Mouse (Mus musculus) MEL (cell line): ENCODE data around the gene Naa40. TPM values are rescaled to one million over a fixed set of nuclear protein-coding genes. Genes with fewer than 3 reads are reported as not detected.
A peak's percentile ranks its signal among the peaks of the same experiment; 100 is the strongest.

ENCODE experiments used
- DNase-seq: peaks from one replicate; pipeline ENCODE4 v3.0.0; 2011; ENCODE audit warnings: low read depth, low spot score
- H3K27ac ChIP-seq: 2 replicates; pipeline ENCODE4 v1.5.1; 2012; ENCODE audit warnings: low read depth, mild to moderate bottlenecking, control low read depth, low read length, moderate library complexity; ENCODE audit not compliant: control insufficient read depth
- H3K27me3 ChIP-seq, 2 experiments: fragments of 150-350 bp in 1 of 2; sonication (generic) in 1 of 2; 2 replicates each; pipeline ENCODE4 v1.6.1; 2012; ENCODE audit warnings: low read length in 2 of 2, mild to moderate bottlenecking in 2 of 2, improper control_type of control experiment in 1 of 2, moderate library complexity in 1 of 2; ENCODE audit not compliant: insufficient read depth in 2 of 2, control insufficient read depth in 1 of 2
- H3K36me3 ChIP-seq, 2 experiments: 2 replicates each; pipeline ENCODE4 v1.6.1; 2012 to 2014; ENCODE audit warnings: low read length in 2 of 2, improper control_type of control experiment in 1 of 2, inconsistent platforms in 1 of 2, mild to moderate bottlenecking in 1 of 2; ENCODE audit not compliant: insufficient read depth in 2 of 2, control insufficient read depth in 1 of 2
- H3K4me1 ChIP-seq, 2 experiments: fragments of 150-350 bp in 1 of 2; sonication (generic) in 1 of 2; 2 replicates each; pipeline ENCODE4 v1.6.1; 2012; ENCODE audit warnings: low read length in 2 of 2, improper control_type of control experiment in 1 of 2, mild to moderate bottlenecking in 1 of 2; ENCODE audit not compliant: insufficient read depth in 2 of 2, control insufficient read depth in 1 of 2
- H3K4me3 ChIP-seq, 2 experiments: fragments of 150-350 bp in 1 of 2; sonication (generic) in 1 of 2; 2 replicates each; pipeline ENCODE4 v1.5.1; 2012; ENCODE audit warnings: low read depth in 2 of 2, low read length in 2 of 2, mild to moderate bottlenecking in 2 of 2, moderate library complexity in 2 of 2, control low read depth in 1 of 2, improper control_type of control experiment in 1 of 2; ENCODE audit not compliant: control insufficient read depth in 1 of 2, insufficient read depth in 1 of 2
- H3K79me2 ChIP-seq: 2 replicates; pipeline ENCODE4 v1.6.1; 2012; ENCODE audit warnings: mild to moderate bottlenecking, low read length, moderate library complexity; ENCODE audit not compliant: control insufficient read depth, poor library complexity, insufficient read depth
- H3K9ac ChIP-seq: 2 replicates; pipeline ENCODE4 v1.6.1; 2012; ENCODE audit warnings: low read depth, mild to moderate bottlenecking, control low read depth, low read length, moderate library complexity; ENCODE audit not compliant: control insufficient read depth, poor library complexity, severe bottlenecking
- H3K9me3 ChIP-seq: fragments of 150-350 bp; sonication (generic); replicated peaks from 2 replicates; pipeline ENCODE4 v1.6.1; 2012; ENCODE audit warnings: mild to moderate bottlenecking, low read length, improper control_type of control experiment, moderate library complexity; ENCODE audit not compliant: insufficient read depth
- BHLHE40 ChIP-seq: IDR thresholded peaks from 2 replicates; pipeline ENCODE4 v1.6.1; 2012; ENCODE audit warnings: low read depth, mild to moderate bottlenecking, inconsistent platforms, low read length, improper control_type of control experiment, borderline replicate concordance
- CHD1 ChIP-seq: IDR thresholded peaks from 2 replicates; pipeline ENCODE4 v1.6.1; 2012; ENCODE audit warnings: low read depth, mild to moderate bottlenecking, inconsistent platforms, low read length, improper control_type of control experiment
- CTCF ChIP-seq, 3 experiments: IDR thresholded peaks in 2 of 3; conservative IDR thresholded peaks in 1 of 3; 2 replicates each; pipeline ENCODE4 v1.5.1; 2011 to 2012; ENCODE audit warnings: low read length in 3 of 3, low read depth in 2 of 3, mild to moderate bottlenecking in 2 of 3, improper control_type of control experiment in 1 of 3, inconsistent platforms in 1 of 3, mixed read lengths in 1 of 3, moderate library complexity in 1 of 3; ENCODE audit not compliant: control insufficient read depth in 1 of 3, insufficient read depth in 1 of 3, poor library complexity in 1 of 3, severe bottlenecking in 1 of 3
- ELF1 ChIP-seq: IDR thresholded peaks from 2 replicates; pipeline ENCODE4 v1.6.1; 2014; ENCODE audit warnings: low read depth, mild to moderate bottlenecking, inconsistent platforms, low read length, improper control_type of control experiment, moderate library complexity
- EP300 ChIP-seq, 2 experiments: IDR thresholded peaks; 2 replicates each; pipeline ENCODE4 v1.6.1; 2011; ENCODE audit warnings: improper control_type of control experiment in 2 of 2, low read length in 2 of 2, low read depth in 1 of 2, mild to moderate bottlenecking in 1 of 2
- GATA1 ChIP-seq: IDR thresholded peaks from 2 replicates; pipeline ENCODE4 v1.6.1; 2011; ENCODE audit warnings: low read depth, low read length, improper control_type of control experiment
- JUND ChIP-seq: IDR thresholded peaks from 2 replicates; pipeline ENCODE4 v1.6.1; 2011; ENCODE audit warnings: low read depth, mild to moderate bottlenecking, improper control_type of control experiment, low read length
- MAFK ChIP-seq: IDR thresholded peaks from 2 replicates; pipeline ENCODE4 v1.6.1; 2011; ENCODE audit warnings: low read depth, mild to moderate bottlenecking, low read length, improper control_type of control experiment, borderline replicate concordance
- MEF2A ChIP-seq: IDR thresholded peaks from 2 replicates; pipeline ENCODE4 v1.6.1; 2014; ENCODE audit warnings: low read depth, mild to moderate bottlenecking, inconsistent platforms, low read length, improper control_type of control experiment; ENCODE audit not compliant: poor library complexity, insufficient replicate concordance, severe bottlenecking; ENCODE audit errors: extremely low read depth
- MYB ChIP-seq: IDR thresholded peaks from 2 replicates; pipeline ENCODE4 v1.6.1; 2011; ENCODE audit warnings: mild to moderate bottlenecking, low read depth, low read length, improper control_type of control experiment
- NRF1 ChIP-seq: IDR thresholded peaks from 2 replicates; pipeline ENCODE4 v1.6.1; 2014; ENCODE audit warnings: low read depth, mild to moderate bottlenecking, inconsistent platforms, low read length, improper control_type of control experiment, moderate library complexity; ENCODE audit not compliant: poor library complexity, insufficient read depth, severe bottlenecking
- POLR2AphosphoS2 ChIP-seq: IDR thresholded peaks from 2 replicates; pipeline ENCODE4 v1.6.1; 2011; ENCODE audit warnings: low read length, improper control_type of control experiment
- POLR2AphosphoS5 ChIP-seq: IDR thresholded peaks from 2 replicates; pipeline ENCODE4 v1.6.1; 2012; ENCODE audit warnings: low read depth, borderline replicate concordance, mild to moderate bottlenecking, inconsistent platforms, low read length, moderate library complexity, mixed read lengths
- TAL1 ChIP-seq: IDR thresholded peaks from 2 replicates; pipeline ENCODE4 v1.6.1; 2012; ENCODE audit warnings: mild to moderate bottlenecking, inconsistent platforms, low read length, moderate library complexity, mixed read lengths
- TBP ChIP-seq: IDR thresholded peaks from 2 replicates; pipeline ENCODE4 v1.8.0; 2011; ENCODE audit warnings: low read depth, low read length, improper control_type of control experiment
- TCF12 ChIP-seq: IDR thresholded peaks from 2 replicates; pipeline ENCODE4 v1.6.1; 2014; ENCODE audit warnings: low read depth, mild to moderate bottlenecking, inconsistent platforms, low read length, improper control_type of control experiment, moderate library complexity
- UBTF ChIP-seq: IDR thresholded peaks from 2 replicates; pipeline ENCODE4 v1.6.1; 2012; ENCODE audit warnings: low read depth, mild to moderate bottlenecking, inconsistent platforms, low read length, improper control_type of control experiment, moderate library complexity, borderline replicate concordance; ENCODE audit not compliant: insufficient read depth
- USF1 ChIP-seq: IDR thresholded peaks from 2 replicates; pipeline ENCODE4 v1.6.1; 2014; ENCODE audit warnings: low read depth, mild to moderate bottlenecking, inconsistent platforms, low read length, improper control_type of control experiment, moderate library complexity
- ZMIZ1 ChIP-seq: IDR thresholded peaks from 2 replicates; pipeline ENCODE4 v1.6.1; 2012; ENCODE audit warnings: low read depth, mild to moderate bottlenecking, inconsistent platforms, low read length, improper control_type of control experiment, moderate library complexity
- ZNF384 ChIP-seq: IDR thresholded peaks from 2 replicates; pipeline ENCODE4 v1.6.1; 2012; ENCODE audit warnings: low read depth, mild to moderate bottlenecking, inconsistent platforms, low read length, improper control_type of control experiment
- polyA plus RNA-seq, 2 experiments: library from polyadenylated mRNA; stranded (reverse) in 1 of 2; unstranded in 1 of 2; fragments of >175 nt in 1 of 2; fragments of >200 nt in 1 of 2; gene quantifications; 2 replicates each; pipeline versions ENCODE4 v1.2.1 to v1.2.4; 2012; ENCODE audit warnings: low replicate concordance in 2 of 2, low read depth in 1 of 2; ENCODE audit not compliant: insufficient read length in 2 of 2, insufficient read depth in 1 of 2, missing spikeins in 1 of 2
- total RNA-seq: library from RNA; depleted of rRNA; stranded (reverse); fragments of 300-350 nt; gene quantifications from 2 replicates; pipeline ENCODE4 v1.2.3, GENCODE M21; 2012

The Naa40 gene
- total and polyA plus RNA-seq, 3 experiments = 46.8 to 75.7 TPM; not detected in 1

- H3K27ac ChIP-seq = no peak overlapping the region
- H3K27me3 ChIP-seq = no peaks in the 10 kb centered on the region
- H3K36me3 ChIP-seq = peaks cover 3 to 14% of the 10 kb centered on the region in 2 experiments; a peak in 3 of 4 replicates
- DNase-seq = no peak
- H3K9ac ChIP-seq = peak overlapping the region; percentile 90
- H3K79me2 ChIP-seq = peaks cover 23% of the 10 kb centered on the region
- H3K4me3 ChIP-seq = peak overlapping the region; percentile 93 to 98
- H3K4me1 ChIP-seq = peaks cover 2 to 13% of the 10 kb centered on the region in 2 experiments; a peak in 3 of 4 replicates
- no peak for TF ChIP-seq TCF12
- TF ChIP-seq TBP = no peak
- TF ChIP-seq CHD1 = no peak
- TF ChIP-seq MEF2A = no peak
- TF ChIP-seq BHLHE40 = no peak
- no peak for TF ChIP-seq POLR2AphosphoS2
- no peak for TF ChIP-seq MAFK
- no peak for TF ChIP-seq GATA1
- no peak for TF ChIP-seq NRF1
- TF ChIP-seq MYB = no peak
- no peak for TF ChIP-seq UBTF
- TF ChIP-seq ELF1 = no peak
- TF ChIP-seq JUND = no peak
- TF ChIP-seq USF1 = no peak
- no peak for TF ChIP-seq ZMIZ1
- H3K9me3 ChIP-seq = no peaks in the 10 kb centered on the region
Measured at GRCm38 (mm10) chr19:7204898-7205297, 36.1 kb downstream of the Naa40 start.

GRCm38 (mm10) chr19:7200427-7200826 lies 40.6 kb downstream of the Naa40 start:
- Histone ChIP-seq H3K4me3 (no peak overlapping the region), H3K79me2 (peaks cover 16% of the 10 kb centered on the region), H3K36me3 (peaks cover 7 to 9% of the 10 kb centered on the region in 2 experiments; a peak in 3 of 4 replicates), H3K4me1 (peaks cover under 1 to 5% of the 10 kb centered on the region in 2 experiments; a peak in 2 of 4 replicates), H3K27ac (no peak overlapping the region), H3K27me3 (no peaks in the 10 kb centered on the region), H3K9me3 (no peaks in the 10 kb centered on the region), H3K9ac (no peak overlapping the region)
- TF ChIP-seq ZNF384 = no peak
- TF ChIP-seq EP300 (IDR thresholded peaks at IDR 0.05; ENCODE audit: low read depth in 1 of 2, low read length in 2 of 2) = no peak
- TF ChIP-seq TAL1 = no peak
- no peak for TF ChIP-seq USF1
- no peak for TF ChIP-seq ZMIZ1
- TF ChIP-seq CTCF (IDR thresholded peaks at IDR 0.05 in 2 of 3, conservative IDR thresholded peaks at IDR 0.05 in 1 of 3; ENCODE audit: control insufficient read depth in 1 of 3, insufficient read depth in 1 of 3, low read depth in 2 of 3, low read length in 3 of 3, poor library complexity in 1 of 3, severe bottlenecking in 1 of 3) = no peak
- TF ChIP-seq POLR2AphosphoS5 = no peak
- no peak for DNase-seq
